Mouse (Mus musculus) E14TG2a.4 (cell line): ENCODE results near the gene Tirap.

Experiments used
- H3K27me3 ChIP-seq: 2 replicates; pipeline ENCODE4 v1.6.1; 2014; ENCODE audit warnings: low read length, control low read depth; ENCODE audit not compliant: insufficient read depth
- H3K36me3 ChIP-seq: 2 replicates; pipeline ENCODE4 v1.6.1; 2014; ENCODE audit warnings: low read length, control low read depth; ENCODE audit not compliant: insufficient read depth
- H3K4me1 ChIP-seq: replicated peaks from 2 replicates; pipeline ENCODE4 v1.6.1; 2014; ENCODE audit warnings: low read depth, low read length, control low read depth
- H3K4me3 ChIP-seq: replicated peaks from 2 replicates; pipeline ENCODE4 v1.5.1; 2014; ENCODE audit warnings: mild to moderate bottlenecking, low read length
- H3K9me3 ChIP-seq: 2 replicates; pipeline ENCODE4 v1.6.1; 2014; ENCODE audit warnings: low read length, control low read depth
- CTCF ChIP-seq: conservative IDR thresholded peaks from 2 replicates; pipeline ENCODE4 v1.5.1; 2014; ENCODE audit warnings: low read length
- NANOG ChIP-seq: IDR thresholded peaks from 2 replicates; pipeline ENCODE4 v1.6.1; 2014; ENCODE audit warnings: borderline replicate concordance, low read length, mixed read lengths
- POU5F1 ChIP-seq: IDR thresholded peaks from 2 replicates; pipeline ENCODE4 v1.6.1; 2014; ENCODE audit warnings: low read length, borderline replicate concordance

Gene Tirap

GRCm38 (mm10) chr9:35198945-35199771 is 933 bp downstream of the Tirap start:
- Histone ChIP-seq H3K27me3 (peaks cover 24% of the 10 kb centered on the region), H3K9me3 (no peaks in the 10 kb centered on the region), H3K36me3 (peaks cover 7% of the 10 kb centered on the region), H3K4me3 (peak overlapping the region; percentile 86), H3K4me1 (peaks cover 15% of the 10 kb centered on the region)
- TF ChIP-seq CTCF (no peak), NANOG (no peak), POU5F1 (no peak)

- H3K4me3 ChIP-seq: no peak overlapping the region
- H3K4me1 ChIP-seq: peaks cover 16% of the 10 kb centered on the region
- TF ChIP-seq NANOG (no peak), CTCF (no peak), POU5F1 (no peak)
- no peaks in the 10 kb centered on the region; the same call in 1 of the 2 replicates for H3K36me3 ChIP-seq
- H3K27me3 ChIP-seq: peaks cover 24% of the 10 kb centered on the region
- H3K9me3 ChIP-seq: no peaks in the 10 kb centered on the region
These were observed 1.7 kb downstream of the Tirap start for GRCm38 (mm10) chr9:35198351-35198750.

GRCm38 (mm10) chr9:35197625-35198024 is 2.5 kb downstream of the Tirap start:
- Histone ChIP-seq H3K36me3 (no peaks in the 10 kb centered on the region), H3K27me3 (peaks cover 23% of the 10 kb centered on the region), H3K4me3 (no peak overlapping the region), H3K9me3 (no peaks in the 10 kb centered on the region), H3K4me1 (peaks cover 23% of the 10 kb centered on the region)
- TF ChIP-seq CTCF (no peak), POU5F1 (no peak), NANOG (no peak)

- TF ChIP-seq CTCF (no peak), POU5F1 (no peak)
- Histone ChIP-seq H3K4me3 (no peak overlapping the region), H3K27me3 (peaks cover 8% of the 10 kb centered on the region), H3K9me3 (no peaks in the 10 kb centered on the region), H3K4me1 (peaks cover 18% of the 10 kb centered on the region), H3K36me3 (peaks cover 3% of the 10 kb centered on the region; the same call in 1 of the 2 replicates)
These were observed 6.0 kb downstream of the Tirap start for GRCm38 (mm10) chr9:35194048-35194447.

- 0 out of 2 replicates have a peak overlapping the region, but pooled peaks have one; percentile 10 for H3K4me3 ChIP-seq
- H3K9me3 ChIP-seq: no peaks in the 10 kb centered on the region
- peaks cover 22% of the 10 kb centered on the region for H3K4me1 ChIP-seq
- peaks cover 5% of the 10 kb centered on the region; the same call in 1 of the 2 replicates for H3K27me3 ChIP-seq
- TF ChIP-seq NANOG (no peak), POU5F1 (no peak), CTCF (no peak)
- peaks cover 3% of the 10 kb centered on the region; the same call in 1 of the 2 replicates for H3K36me3 ChIP-seq
These were observed 7.0 kb downstream of the Tirap start for GRCm38 (mm10) chr9:35192983-35193542.

- Histone ChIP-seq H3K4me3 (peak overlapping the region; percentile 60), H3K27me3 (peaks cover 5% of the 10 kb centered on the region; the same call in 1 of the 2 replicates), H3K4me1 (peaks cover 24% of the 10 kb centered on the region), H3K9me3 (no peaks in the 10 kb centered on the region), H3K36me3 (peaks cover 3% of the 10 kb centered on the region; the same call in 1 of the 2 replicates)
- TF ChIP-seq CTCF (no peak), NANOG (no peak), POU5F1 (no peak)
These were observed 11.4 kb downstream of the Tirap start for GRCm38 (mm10) chr9:35188700-35189099.

GRCm38 (mm10) chr9:35187351-35187903 is 12.7 kb downstream of the Tirap start:
- TF ChIP-seq NANOG (no peak), CTCF (no peak), POU5F1 (no peak)
- peaks cover 5% of the 10 kb centered on the region; the same call in 1 of the 2 replicates for H3K27me3 ChIP-seq

GRCm38 (mm10) chr9:35186430-35186829 is 13.7 kb downstream of the Tirap start:
- H3K4me3 ChIP-seq: no peak overlapping the region
- peaks cover 17% of the 10 kb centered on the region for H3K4me1 ChIP-seq
- H3K27me3 ChIP-seq: peaks cover 5% of the 10 kb centered on the region; the same call in 1 of the 2 replicates
- peaks cover 3% of the 10 kb centered on the region; the same call in 1 of the 2 replicates for H3K36me3 ChIP-seq
- H3K9me3 ChIP-seq: no peaks in the 10 kb centered on the region
- no peak for TF ChIP-seq CTCF
- TF ChIP-seq NANOG: no peak
- no peak for TF ChIP-seq POU5F1

More at GRCm38 (mm10) chr9:35187351-35187903, 12.7 kb downstream of the Tirap start:
- no peak overlapping the region for H3K4me3 ChIP-seq
- H3K4me1 ChIP-seq: peaks cover 17% of the 10 kb centered on the region
- no peaks in the 10 kb centered on the region for H3K9me3 ChIP-seq
- peaks cover 3% of the 10 kb centered on the region; the same call in 1 of the 2 replicates for H3K36me3 ChIP-seq
